Mouse (Mus musculus): ENCODE data around the gene Miga2.

GRCm38 (mm10) chr2:30384814-30385213, 20.8 kb downstream of the Miga2 start:
- no peak for TF ChIP-seq CTCF (IDR thresholded peaks at IDR 0.05; ENCODE audit: low read depth)
- TF ChIP-seq EP300 (IDR thresholded peaks at IDR 0.05; ENCODE audit: low read depth) = no peak

Data from heart, postnatal 0 days (tissue).